Mouse (Mus musculus) layer of hippocampus, adult 2 months (tissue): ENCODE measurements around the gene Morn3. TPM values are rescaled to one million over a fixed set of nuclear protein-coding genes. Genes with fewer than 3 reads are reported as not detected.

Experiments
- DNase-seq, 2 experiments: peaks; one replicate each; pipeline ENCODE4 v3.0.0; 2022; ENCODE audit warnings: low spot score in 2 of 2
- H3K27ac ChIP-seq: fragments of 200-600 bp; 2 replicates; pipeline ENCODE4 v1.8.1; 2022
- H3K4me3 ChIP-seq: fragments of 200-600 bp; 2 replicates; pipeline ENCODE4 v1.8.1; 2022; ENCODE audit warnings: mild to moderate bottlenecking
- CTCF ChIP-seq: fragments of 200-600 bp; conservative IDR thresholded peaks from 2 replicates; pipeline ENCODE4 v1.8.1; 2022; ENCODE audit warnings: antibody characterized with exemption, mild to moderate bottlenecking, moderate library complexity
- long read RNA-seq, 2 experiments: library from polyadenylated mRNA; stranded (forward); transcript quantifications; one replicate each; pipeline ENCODE4 v2.0.0; 2021; ENCODE audit warnings: borderline mapping rate in 2 of 2
- total RNA-seq, 2 experiments: library from RNA; stranded (reverse); gene quantifications; 2 replicates each; pipeline ENCODE4 v1.2.3; 2021

The Morn3 gene
- not detected for total RNA-seq
- long read RNA-seq, experiment 1: 0 reads
- long read RNA-seq, experiment 2, partial matches to known transcripts: 0 of 1 reads
- long read RNA-seq, experiment 2, other reads (novel, unspliced or antisense): 1 of 1 reads

DNA sequence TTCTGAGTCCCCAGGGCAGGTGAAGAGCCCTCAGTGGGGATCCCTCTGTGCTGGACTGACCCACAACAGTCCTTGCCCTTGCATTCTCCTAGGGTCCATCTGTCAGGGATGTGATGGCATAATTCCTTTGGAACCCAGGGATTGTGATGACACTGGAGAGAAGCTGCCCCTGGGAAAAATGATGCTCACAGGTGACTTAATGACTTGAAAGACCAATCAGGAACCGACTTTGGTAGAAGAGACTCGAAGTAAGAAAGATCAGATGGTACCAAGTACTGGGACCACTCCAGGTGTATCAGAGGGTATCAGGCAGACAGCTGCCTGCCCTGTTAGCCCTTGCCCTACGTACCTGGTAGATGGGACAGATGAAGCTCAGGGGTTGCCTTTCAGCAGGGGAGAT lies at the start of gene Morn3:
Gene Morn3, minus strand, starts transcription at position 101 of the 400 bp plus-strand sequence.
- no peak for TF ChIP-seq CTCF
- Histone ChIP-seq H3K27ac (no peak within 1 kb of the TSS), H3K4me3 (no peak within 1 kb of the TSS)
- DNase-seq: no peak

DNA sequence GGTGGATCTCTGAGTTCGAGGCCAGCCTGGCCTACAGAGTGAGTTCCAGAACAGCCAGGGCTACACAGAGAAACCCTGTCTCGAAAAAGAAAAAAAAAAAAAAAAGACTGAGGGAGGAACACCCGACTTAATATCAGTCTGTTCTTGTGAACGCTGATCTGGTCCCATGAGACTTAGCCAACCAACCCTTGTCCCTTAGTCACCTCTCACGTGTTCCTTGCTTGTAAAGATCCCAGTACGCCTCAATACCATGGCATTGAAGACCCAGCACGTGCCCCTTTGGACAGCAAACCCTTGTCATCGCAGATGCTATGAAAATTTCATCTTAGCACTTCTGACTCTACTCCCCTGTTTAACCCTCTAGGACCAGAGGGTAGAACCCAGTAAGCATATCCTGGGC lies 49.5 kb upstream of the Morn3 start:
- no peak for TF ChIP-seq CTCF
- H3K4me3 ChIP-seq: no peak overlapping the region
- DNase-seq: no peak
- H3K27ac ChIP-seq: no peak overlapping the region

GRCm38 (mm10) chr5:123094238-123094991 lies 47.6 kb upstream of the Morn3 start:
- H3K4me3 ChIP-seq: peak overlapping the region; percentile 6; the same call in 1 of the 2 replicates
- DNase-seq: no peak
- H3K27ac ChIP-seq: no peak overlapping the region
- no peak for TF ChIP-seq CTCF

DNA sequence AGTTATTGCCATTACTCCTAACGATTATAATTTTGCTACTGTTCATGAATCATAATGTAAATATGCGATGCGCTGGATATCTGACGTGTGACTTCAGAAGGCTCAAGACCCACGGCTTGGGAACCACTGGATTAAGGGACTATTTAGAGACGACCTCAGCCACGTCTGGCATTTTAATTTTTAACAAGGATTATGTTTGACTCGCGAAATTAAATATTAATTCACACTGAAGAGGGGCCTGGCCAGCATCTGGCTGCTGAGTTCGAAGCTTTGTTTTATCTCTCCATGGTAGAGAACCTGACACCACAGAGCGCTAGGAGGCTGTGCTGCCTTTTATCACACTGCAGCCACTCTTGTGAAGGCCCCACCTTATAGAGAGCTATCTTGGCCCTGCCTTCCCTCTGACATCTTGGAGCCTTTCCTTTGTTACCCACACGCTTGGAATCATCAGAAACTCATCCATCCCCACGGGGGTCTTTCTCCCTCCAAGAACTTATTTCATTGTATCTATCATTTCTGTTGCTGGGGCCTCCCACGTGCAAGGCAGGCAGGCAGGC lies 46.3 kb upstream of the Morn3 start:
- DNase-seq: no peak
- no peak for TF ChIP-seq CTCF

GRCm38 (mm10) chr5:123090560-123091306 lies 43.9 kb upstream of the Morn3 start:
- no peak for DNase-seq
- Histone ChIP-seq H3K27ac (no peak overlapping the region), H3K4me3 (no peak overlapping the region)
- no peak for TF ChIP-seq CTCF

More for the DNA sequence above, 46.3 kb upstream of the Morn3 start:
- H3K4me3 ChIP-seq: no peak overlapping the region
- no peak overlapping the region for H3K27ac ChIP-seq

DNA sequence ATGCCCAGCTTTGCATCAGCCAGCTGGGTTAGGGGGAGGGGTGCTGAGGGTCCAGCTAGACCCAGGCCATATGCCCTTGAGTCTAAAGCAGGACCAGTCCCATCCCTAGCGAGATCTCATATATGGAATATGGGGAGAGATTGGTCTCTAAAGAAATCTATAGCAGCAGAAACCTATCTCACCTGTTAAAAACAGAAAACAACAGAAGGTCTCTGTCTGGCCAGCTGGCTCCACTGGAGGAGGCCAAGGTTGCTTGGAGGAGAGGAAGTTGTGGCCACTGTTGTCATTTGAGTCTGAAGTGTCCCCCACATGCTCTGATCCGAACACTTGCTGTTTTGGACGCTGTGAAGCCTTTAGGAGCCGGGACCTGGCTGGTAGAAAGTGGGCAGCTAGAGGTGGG lies 42.0 kb upstream of the Morn3 start:
- H3K27ac ChIP-seq: no peak overlapping the region
- no peak for TF ChIP-seq CTCF
- no peak for DNase-seq
- no peak overlapping the region for H3K4me3 ChIP-seq

- Histone ChIP-seq H3K27ac (no peak overlapping the region), H3K4me3 (no peak overlapping the region)
- TF ChIP-seq CTCF: no peak
- no peak for DNase-seq
These were observed 39.7 kb upstream of the Morn3 start for GRCm38 (mm10) chr5:123086501-123086900.

GRCm38 (mm10) chr5:123083340-123084050 lies 36.7 kb upstream of the Morn3 start:
- no peak overlapping the region for H3K4me3 ChIP-seq
- DNase-seq: no peak
- TF ChIP-seq CTCF: no peak
- no peak overlapping the region for H3K27ac ChIP-seq

GRCm38 (mm10) chr5:123080510-123080909 lies 33.7 kb upstream of the Morn3 start:
- TF ChIP-seq CTCF: peak; percentile 45
- no peak overlapping the region for H3K4me3 ChIP-seq
- no peak for DNase-seq
- no peak overlapping the region for H3K27ac ChIP-seq

- Histone ChIP-seq H3K4me3 (no peak overlapping the region), H3K27ac (no peak overlapping the region)
- DNase-seq: no peak
- TF ChIP-seq CTCF: no peak
These were observed 33.2 kb upstream of the Morn3 start for GRCm38 (mm10) chr5:123080041-123080440.

DNA sequence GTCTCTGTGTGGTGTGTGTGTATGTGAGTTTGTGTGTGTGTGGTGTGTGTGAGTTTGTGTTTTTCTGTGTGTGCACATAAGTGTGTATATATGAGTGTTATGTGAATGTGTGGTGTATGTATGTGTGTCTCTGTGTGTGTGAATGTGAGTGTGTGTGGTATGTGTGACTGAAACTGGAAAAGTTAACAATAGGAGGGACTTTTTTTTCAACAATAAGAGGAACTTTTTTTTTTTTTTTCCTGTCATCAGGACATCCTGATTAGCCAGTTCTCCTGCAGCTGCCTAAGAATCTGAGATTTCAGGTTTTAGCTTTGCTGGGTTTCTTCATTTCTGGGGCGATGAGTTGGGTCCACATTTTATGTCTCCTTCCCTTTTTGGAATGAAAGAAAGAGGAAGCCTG lies 32.8 kb upstream of the Morn3 start:
- no peak for TF ChIP-seq CTCF
- Histone ChIP-seq H3K4me3 (no peak overlapping the region), H3K27ac (no peak overlapping the region)
- no peak for DNase-seq

DNA sequence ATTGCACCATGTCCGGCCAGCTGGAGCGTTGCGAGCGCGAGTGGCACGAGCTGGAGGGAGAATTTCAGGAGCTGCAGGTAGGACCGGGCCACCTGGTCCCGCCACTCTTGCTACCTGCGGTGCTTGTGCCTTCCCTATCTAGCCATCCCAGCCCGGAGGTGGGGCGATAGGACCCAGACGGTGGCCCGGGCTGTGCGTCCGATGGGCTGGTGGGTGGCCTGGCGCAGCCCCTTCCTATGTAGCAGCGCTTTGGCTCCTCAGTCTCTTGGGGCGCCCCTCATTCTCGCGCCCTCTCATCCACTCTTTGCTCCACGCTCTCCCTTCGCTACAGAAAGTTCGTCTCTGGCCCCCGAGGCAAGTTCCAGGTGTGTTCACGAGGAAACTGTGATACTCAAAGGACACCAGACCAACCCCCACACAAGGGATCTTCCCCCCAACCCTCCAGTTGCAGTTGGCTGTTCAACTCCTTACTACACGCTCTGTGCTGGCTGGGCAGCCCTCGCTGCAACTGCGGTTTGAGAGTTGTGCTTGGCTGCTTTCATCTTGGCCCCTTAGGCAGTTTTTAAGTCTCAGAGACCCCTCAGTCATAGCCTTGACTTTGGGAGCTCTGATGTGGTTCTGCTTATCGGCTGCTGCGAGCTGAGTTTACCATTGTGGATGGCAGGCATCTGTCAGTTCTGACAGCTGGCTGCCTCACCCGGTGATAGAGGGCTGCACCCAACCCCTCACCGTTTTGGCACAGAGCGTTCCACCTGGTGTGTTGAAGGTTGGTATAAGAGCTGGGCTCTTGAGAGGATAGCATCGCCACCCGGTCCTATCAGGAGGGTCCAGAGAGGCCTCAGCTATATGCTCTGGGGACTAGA lies 29.8 kb upstream of the Morn3 start:
- TF ChIP-seq CTCF: no peak
- Histone ChIP-seq H3K4me3 (peak overlapping the region; percentile 98), H3K27ac (peak overlapping the region; percentile 90)
- peak in 1 of 2 experiments; percentile 23 for DNase-seq
